Mouse (Mus musculus) spleen, adult 2 months (tissue): ENCODE data around the gene Mllt6.

Source experiments
- CTCF ChIP-seq: fragments of 200-500 bp; IDR thresholded peaks from 2 replicates; pipeline ENCODE4 v1.5.1; 2011; ENCODE audit warnings: mild to moderate bottlenecking, inconsistent platforms; ENCODE audit not compliant: insufficient read depth, insufficient read length, insufficient replicate concordance; ENCODE audit errors: extremely low read depth
- POLR2A ChIP-seq: fragments of 200-500 bp; IDR thresholded peaks from 2 replicates; pipeline ENCODE4 v1.6.1; 2011; ENCODE audit warnings: low read depth, low read length, inconsistent platforms

GRCm38 (mm10) chr11:97712286-97712685, 49.1 kb downstream of the Mllt6 start:
- TF ChIP-seq POLR2A (no peak), CTCF (no peak)
